Mouse (Mus musculus): Measurements from ENCODE around the gene Olfr735. TPM values are rescaled to one million over a fixed set of nuclear protein-coding genes. Genes with fewer than 3 reads are reported as not detected.
A peak's percentile ranks its signal among the peaks of the same experiment; 100 is the strongest.

Olfr735 gene
- total and polyA plus RNA-seq, 3 experiments, result not detected

- H3K79me2 ChIP-seq (ENCODE audit: control insufficient read depth, insufficient read depth, low read length, poor library complexity), result no peaks in the 10 kb centered on the region
These were observed 8.1 kb upstream of the Olfr735 start for GRCm38 (mm10) chr14:50356725-50357124.

GRCm38 (mm10) chr14:50352438-50352837 lies 3.8 kb upstream of the Olfr735 start:
- Histone ChIP-seq H3K27ac (ENCODE audit: control insufficient read depth, low read depth, low read length) (no peak overlapping the region), H3K36me3 (ENCODE audit: control insufficient read depth in 1 of 2, insufficient read depth in 2 of 2, low read length in 2 of 2) (no peaks in the 10 kb centered on the region), H3K4me3 (ENCODE audit: control insufficient read depth in 1 of 2, insufficient read depth in 1 of 2, low read depth in 2 of 2, low read length in 2 of 2) (no peak overlapping the region), H3K9me3 (replicated peaks; ENCODE audit: insufficient read depth, low read length) (no peaks in the 10 kb centered on the region), H3K4me1 (ENCODE audit: control insufficient read depth in 1 of 2, insufficient read depth in 2 of 2, low read length in 2 of 2) (no peaks in the 10 kb centered on the region), H3K9ac (ENCODE audit: control insufficient read depth, low read depth, low read length, poor library complexity, severe bottlenecking) (no peak overlapping the region), H3K27me3 (ENCODE audit: control insufficient read depth in 1 of 2, insufficient read depth in 2 of 2, low read length in 2 of 2) (no peaks in the 10 kb centered on the region), H3K79me2 (ENCODE audit: control insufficient read depth, insufficient read depth, low read length, poor library complexity) (no peaks in the 10 kb centered on the region)
- peak; percentile 50 for DNase-seq (ENCODE audit: low read depth, low spot score)
- peak; percentile 55 for TF ChIP-seq SMC3 (IDR thresholded peaks at IDR 0.05; ENCODE audit: low read depth, low read length)
- no peak for TF ChIP-seq RCOR1 (IDR thresholded peaks at IDR 0.05; ENCODE audit: low read depth, low read length)
- no peak for TF ChIP-seq CHD2 (IDR thresholded peaks at IDR 0.05; ENCODE audit: low read length)
- TF ChIP-seq MAZ (IDR thresholded peaks at IDR 0.05; ENCODE audit: low read depth, low read length), result no peak
- peak; percentile 34 for TF ChIP-seq ZC3H11A (IDR thresholded peaks at IDR 0.05; ENCODE audit: low read depth, low read length)
- no peak for TF ChIP-seq BHLHE40 (IDR thresholded peaks at IDR 0.05; ENCODE audit: borderline replicate concordance, low read depth, low read length)
- no peak for TF ChIP-seq TBP (IDR thresholded peaks at IDR 0.05; ENCODE audit: low read depth, low read length)
- no peak for TF ChIP-seq E2F4 (IDR thresholded peaks at IDR 0.05; ENCODE audit: borderline replicate concordance, low read depth, low read length)
- no peak for TF ChIP-seq MXI1 (IDR thresholded peaks at IDR 0.05; ENCODE audit: low read depth, low read length)
- TF ChIP-seq USF1 (IDR thresholded peaks at IDR 0.05; ENCODE audit: low read depth, low read length), result no peak
- peak; percentile 42 to 70 (median 56) for TF ChIP-seq CTCF (IDR thresholded peaks at IDR 0.05 in 2 of 3, conservative IDR thresholded peaks at IDR 0.05 in 1 of 3; ENCODE audit: control insufficient read depth in 1 of 3, insufficient read depth in 1 of 3, low read depth in 2 of 3, low read length in 3 of 3, poor library complexity in 1 of 3, severe bottlenecking in 1 of 3)
- TF ChIP-seq POLR2AphosphoS2 (IDR thresholded peaks at IDR 0.05; ENCODE audit: low read length), result no peak
- no peak for TF ChIP-seq ELF1 (IDR thresholded peaks at IDR 0.05; ENCODE audit: low read depth, low read length)
- peak; percentile 44 for TF ChIP-seq RAD21 (IDR thresholded peaks at IDR 0.05; ENCODE audit: low read depth, low read length)
- TF ChIP-seq TCF12 (IDR thresholded peaks at IDR 0.05; ENCODE audit: low read depth, low read length), result no peak

More at GRCm38 (mm10) chr14:50356725-50357124, 8.1 kb upstream of the Olfr735 start:
- H3K4me3 ChIP-seq (ENCODE audit: control insufficient read depth in 1 of 2, insufficient read depth in 1 of 2, low read depth in 2 of 2, low read length in 2 of 2), result no peak overlapping the region
- H3K4me1 ChIP-seq (ENCODE audit: control insufficient read depth in 1 of 2, insufficient read depth in 2 of 2, low read length in 2 of 2), result no peaks in the 10 kb centered on the region
- H3K36me3 ChIP-seq (ENCODE audit: control insufficient read depth in 1 of 2, insufficient read depth in 2 of 2, low read length in 2 of 2), result no peaks in the 10 kb centered on the region
- no peak for DNase-seq (ENCODE audit: low read depth, low spot score)
- H3K9ac ChIP-seq (ENCODE audit: control insufficient read depth, low read depth, low read length, poor library complexity, severe bottlenecking), result no peak overlapping the region
- H3K27ac ChIP-seq (ENCODE audit: control insufficient read depth, low read depth, low read length), result no peak overlapping the region
- no peaks in the 10 kb centered on the region for H3K27me3 ChIP-seq (ENCODE audit: control insufficient read depth in 1 of 2, insufficient read depth in 2 of 2, low read length in 2 of 2)
- H3K9me3 ChIP-seq (replicated peaks; ENCODE audit: insufficient read depth, low read length), result no peaks in the 10 kb centered on the region
- TF ChIP-seq POLR2AphosphoS2 (IDR thresholded peaks at IDR 0.05; ENCODE audit: low read length) (no peak), POLR2A (IDR thresholded peaks at IDR 0.05; ENCODE audit: control insufficient read depth in 1 of 2, insufficient read depth in 1 of 2, low read depth in 1 of 2, low read length in 2 of 2, poor library complexity in 1 of 2) (no peak), HCFC1 (IDR thresholded peaks at IDR 0.05; ENCODE audit: low read depth, low read length) (no peak), KAT2A (conservative IDR thresholded peaks at IDR 0.05; ENCODE audit: low read depth, low read length) (no peak), GATA1 (IDR thresholded peaks at IDR 0.05; ENCODE audit: low read depth, low read length) (no peak), TAL1 (IDR thresholded peaks at IDR 0.05; ENCODE audit: low read length) (no peak), MAX (IDR thresholded peaks at IDR 0.05; ENCODE audit: low read length) (no peak), MYB (IDR thresholded peaks at IDR 0.05; ENCODE audit: low read depth, low read length) (no peak), MAZ (IDR thresholded peaks at IDR 0.05; ENCODE audit: low read depth, low read length) (no peak), POLR2AphosphoS5 (IDR thresholded peaks at IDR 0.05; ENCODE audit: borderline replicate concordance, low read depth, low read length) (no peak), MEF2A (IDR thresholded peaks at IDR 0.05; ENCODE audit: extremely low read depth, insufficient replicate concordance, low read depth, low read length, poor library complexity, severe bottlenecking) (no peak), TCF12 (IDR thresholded peaks at IDR 0.05; ENCODE audit: low read depth, low read length) (no peak), ZC3H11A (IDR thresholded peaks at IDR 0.05; ENCODE audit: low read depth, low read length) (no peak), ETS1 (IDR thresholded peaks at IDR 0.05; ENCODE audit: low read depth, low read length) (no peak), RAD21 (IDR thresholded peaks at IDR 0.05; ENCODE audit: low read depth, low read length) (no peak), UBTF (IDR thresholded peaks at IDR 0.05; ENCODE audit: borderline replicate concordance, insufficient read depth, low read depth, low read length) (no peak), CHD2 (IDR thresholded peaks at IDR 0.05; ENCODE audit: low read length) (no peak), TBP (IDR thresholded peaks at IDR 0.05; ENCODE audit: low read depth, low read length) (no peak), BHLHE40 (IDR thresholded peaks at IDR 0.05; ENCODE audit: borderline replicate concordance, low read depth, low read length) (no peak)

Data from MEL (cell line).